Mouse (Mus musculus) ES-E14 (cell line): ENCODE data around the gene Gm21985. TPM values are rescaled to one million over a fixed set of nuclear protein-coding genes. Genes with fewer than 3 reads are reported as not detected.

ENCODE experiments used
- DNase-seq: peaks from one replicate; pipeline ENCODE4 v3.0.0-alpha.2; 2013; ENCODE audit warnings: low read depth, low spot score
- H3K27ac ChIP-seq: 2 replicates; pipeline ENCODE4 v1.5.1; 2012; ENCODE audit warnings: low read depth, mild to moderate bottlenecking, low read length, moderate library complexity, mixed read lengths; ENCODE audit not compliant: poor library complexity, insufficient read depth, severe bottlenecking
- H3K36me3 ChIP-seq: 2 replicates; pipeline ENCODE4 v1.6.1; 2012; ENCODE audit warnings: mild to moderate bottlenecking, low read length, moderate library complexity, mixed read lengths; ENCODE audit not compliant: control insufficient read depth, poor library complexity, insufficient read depth, severe bottlenecking
- H3K4me1 ChIP-seq, 2 experiments: fragments of 150-350 bp in 1 of 2; sonication (generic) in 1 of 2; 2 replicates each; pipeline ENCODE4 v1.6.1; 2012; ENCODE audit warnings: low read length in 2 of 2, mild to moderate bottlenecking in 1 of 2, mixed read lengths in 1 of 2; ENCODE audit not compliant: control insufficient read depth in 2 of 2, insufficient read depth in 2 of 2, poor library complexity in 1 of 2
- H3K4me3 ChIP-seq, 2 experiments: fragments of 150-350 bp in 1 of 2; sonication (generic) in 1 of 2; 2 replicates each; pipeline ENCODE4 v1.5.1; 2012; ENCODE audit warnings: low read length in 2 of 2, low read depth in 1 of 2, mild to moderate bottlenecking in 1 of 2, mixed read lengths in 1 of 2; ENCODE audit not compliant: insufficient read depth in 1 of 2, poor library complexity in 1 of 2, severe bottlenecking in 1 of 2
- H3K9ac ChIP-seq: 2 replicates; pipeline ENCODE4 v1.6.1; 2012; ENCODE audit warnings: low read depth, mild to moderate bottlenecking, low read length, mixed read lengths; ENCODE audit not compliant: poor library complexity, insufficient read depth, severe bottlenecking
- H3K9me3 ChIP-seq: fragments of 150-350 bp; sonication (generic); 2 replicates; pipeline ENCODE4 v1.6.1; 2012; ENCODE audit warnings: low read depth, mild to moderate bottlenecking, low read length; ENCODE audit not compliant: control insufficient read depth, insufficient read depth
- CHD2 ChIP-seq: IDR thresholded peaks from 2 replicates; pipeline ENCODE4 v1.6.1; 2014; ENCODE audit warnings: mild to moderate bottlenecking, low read depth, low read length, inconsistent platforms
- HCFC1 ChIP-seq: IDR thresholded peaks from 2 replicates; pipeline ENCODE4 v1.6.1; 2012; ENCODE audit warnings: low read length, inconsistent platforms, borderline replicate concordance; ENCODE audit not compliant: insufficient read depth
- MAFK ChIP-seq: IDR thresholded peaks from 2 replicates; pipeline ENCODE4 v1.6.1; 2014; ENCODE audit warnings: mild to moderate bottlenecking, low read depth, low read length, inconsistent platforms; ENCODE audit not compliant: insufficient read depth
- ZC3H11A ChIP-seq: IDR thresholded peaks from 2 replicates; pipeline ENCODE4 v1.6.1; 2012; ENCODE audit warnings: low read depth, mild to moderate bottlenecking, inconsistent platforms, low read length, borderline replicate concordance
- ZNF384 ChIP-seq: IDR thresholded peaks from 2 replicates; pipeline ENCODE4 v1.6.1; 2012; ENCODE audit warnings: low read depth, low read length, inconsistent platforms
- in situ Hi-C, 2 experiments: fragments of 600-800 bp; cut with MboI; formaldehyde crosslinking; loops; one replicate each; pipeline ENCODE4 v1.15.1; 2025; ENCODE audit warnings: low sequenced_read_pairs in 2 of 2, inconsistent platforms in 1 of 2; ENCODE audit not compliant: unreplicated experiment in 2 of 2
- total RNA-seq: library from RNA; depleted of rRNA; stranded (reverse); fragments of 300-350 nt; gene quantifications from 2 replicates; pipeline ENCODE4 v1.2.3, GENCODE M21; 2012

The Gm21985 gene
- total RNA-seq, 1 experiment, result 0.98 TPM

- H3K36me3 ChIP-seq, result peaks cover 17% of the 10 kb centered on the region
- H3K9ac ChIP-seq, result no peak overlapping the region
- no peak overlapping the region for H3K4me3 ChIP-seq
- no peak for DNase-seq
- TF ChIP-seq MAFK (no peak), ZC3H11A (no peak), HCFC1 (no peak), ZNF384 (no peak), CHD2 (no peak)
- in situ Hi-C loops, result no loop called here
- H3K9me3 ChIP-seq, result no peaks in the 10 kb centered on the region
- no peak overlapping the region for H3K27ac ChIP-seq
- H3K4me1 ChIP-seq, result no peaks in the 10 kb centered on the region
Measured at GRCm38 (mm10) chr2:112360012-112360780, 94.1 kb downstream of the Gm21985 start.

GRCm38 (mm10) chr2:112360781-112361169, 94.7 kb downstream of the Gm21985 start:
- H3K9me3 ChIP-seq, result no peaks in the 10 kb centered on the region
- DNase-seq, result no peak
- no peak for TF ChIP-seq ZC3H11A
- no peak for TF ChIP-seq HCFC1
- no peak for TF ChIP-seq CHD2
- TF ChIP-seq ZNF384, result no peak
- TF ChIP-seq MAFK, result no peak
- peaks cover 17% of the 10 kb centered on the region for H3K36me3 ChIP-seq
- H3K27ac ChIP-seq, result no peak overlapping the region
- in situ Hi-C loops, result no loop called here
- no peak overlapping the region for H3K4me3 ChIP-seq
- H3K4me1 ChIP-seq, result no peaks in the 10 kb centered on the region
- H3K9ac ChIP-seq, result no peak overlapping the region

DNA sequence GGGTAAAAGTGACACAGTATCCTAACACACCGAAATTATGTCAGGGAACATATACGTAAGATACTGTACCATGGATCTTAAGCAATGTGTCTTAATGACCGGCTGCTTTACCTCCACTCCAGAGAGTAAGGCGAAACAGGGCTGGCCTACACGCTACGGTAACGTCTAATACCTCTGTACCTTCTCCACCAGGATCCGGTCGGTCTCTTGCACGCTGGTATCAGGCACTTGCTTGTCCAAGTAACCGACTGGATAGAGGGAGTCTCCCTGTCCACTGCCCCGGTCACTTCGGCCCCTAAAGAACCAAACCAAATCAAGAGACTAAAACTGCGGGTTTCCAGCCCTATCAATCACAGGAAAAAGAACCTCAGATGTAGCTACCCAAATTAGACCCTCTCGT, 101.1 kb downstream of the Gm21985 start:
- H3K36me3 ChIP-seq, result peaks cover 9% of the 10 kb centered on the region
- H3K4me1 ChIP-seq, result peaks cover 0 to 7% of the 10 kb centered on the region in 2 experiments; a peak in 2 of 4 replicates
- H3K9me3 ChIP-seq, result no peaks in the 10 kb centered on the region
- no peak for DNase-seq
- in situ Hi-C loops, result no loop called here
- TF ChIP-seq ZC3H11A, result no peak
- no peak for TF ChIP-seq CHD2
- TF ChIP-seq MAFK, result no peak
- no peak for TF ChIP-seq ZNF384
- TF ChIP-seq HCFC1, result no peak
- H3K9ac ChIP-seq, result peak overlapping the region; percentile 84
- no peak overlapping the region for H3K27ac ChIP-seq
- peak overlapping the region; percentile 79 to 92 for H3K4me3 ChIP-seq

DNA sequence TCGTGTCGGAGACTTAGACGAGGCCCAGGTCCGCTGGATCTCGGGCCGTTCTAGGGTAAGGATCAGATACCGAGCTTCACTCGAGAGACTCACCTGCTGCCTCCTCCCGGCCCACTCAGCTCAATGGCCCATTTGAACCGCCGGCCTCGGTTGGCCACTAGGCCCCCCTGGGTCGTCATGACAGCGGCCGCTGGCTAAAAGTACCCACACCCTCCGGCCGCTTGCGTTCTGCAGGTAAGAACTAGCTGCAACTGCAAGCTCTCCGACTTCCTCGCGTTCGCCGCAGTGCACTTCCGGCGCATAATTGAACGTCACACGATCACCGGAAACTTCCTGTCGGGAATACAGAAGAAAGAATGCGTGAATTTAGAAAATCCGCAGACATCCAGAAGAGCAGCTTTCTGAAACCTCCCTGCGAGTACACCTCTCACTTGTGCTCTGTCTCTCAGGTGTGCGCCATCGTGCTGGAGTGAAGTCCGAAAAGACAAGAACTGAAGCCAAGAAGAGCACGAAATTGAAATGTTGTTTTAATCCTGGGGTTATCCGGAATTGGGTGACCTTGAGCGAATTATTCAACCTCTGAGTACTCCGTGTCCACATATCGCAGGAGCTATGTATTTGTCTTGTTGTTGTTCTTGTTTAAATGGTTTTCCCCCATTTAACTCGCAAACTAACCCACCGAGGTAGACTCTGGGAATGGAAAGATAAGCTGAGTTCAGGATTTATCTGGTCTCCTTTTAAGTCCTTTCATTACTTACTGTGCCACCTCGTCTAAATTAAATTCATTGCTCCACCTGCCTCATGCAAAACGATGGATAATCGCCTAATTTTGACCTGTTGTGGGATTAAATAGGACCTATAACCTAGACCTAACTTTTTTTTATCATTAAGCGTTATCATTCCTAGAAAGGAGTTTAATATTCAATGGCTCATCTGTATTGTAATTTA, 101.9 kb downstream of the Gm21985 start, which contains the start of gene Emc4:
Gene Emc4 (minus strand): TSS at position 302 of the 948 bp plus-strand sequence.
- DNase-seq, result peak; percentile 90
- Histone ChIP-seq H3K27ac (peak within 1 kb of the TSS; percentile 79), H3K9me3 (no peaks in the 10 kb centered on the region), H3K4me1 (peaks cover 0 to 7% of the 10 kb centered on the region in 2 experiments; a peak in 2 of 4 replicates), H3K4me3 (peak within 1 kb of the TSS; percentile 79 to 92), H3K36me3 (peaks cover 9% of the 10 kb centered on the region), H3K9ac (peak within 1 kb of the TSS; percentile 84)
- TF ChIP-seq HCFC1 (peak; percentile 82), CHD2 (peak; percentile 42; the same call in 1 of the 2 replicates), MAFK (no peak)
- in situ Hi-C loops, result no loop called here
